Mouse (Mus musculus) lung, embryonic 16.5 days (tissue): ENCODE results near the gene Asb2. TPM values are rescaled to one million over a fixed set of nuclear protein-coding genes. Genes with fewer than 3 reads are reported as not detected.

Experiments used
- ATAC-seq: fragments of 200-750 bp; cut with Nextera tagmentation; 2 replicates; pipeline ENCODE4 v1.8.0; 2017; ENCODE audit warnings: low read depth, mild to moderate bottlenecking, moderate library complexity
- H3K27ac ChIP-seq: fragments of 300-500 bp; sonication (generic); 2 replicates; pipeline ENCODE4 v1.5.1; 2014; ENCODE audit warnings: mild to moderate bottlenecking, control low read depth, low read length
- H3K27me3 ChIP-seq: fragments of 300-500 bp; sonication (generic); 2 replicates; pipeline ENCODE4 v1.6.1; 2014; ENCODE audit warnings: low read depth, low read length, mixed read lengths; ENCODE audit not compliant: control insufficient read depth, insufficient read depth
- H3K36me3 ChIP-seq: fragments of 300-500 bp; sonication (generic); 2 replicates; pipeline ENCODE4 v1.6.1; 2014; ENCODE audit warnings: low read length; ENCODE audit not compliant: control insufficient read depth, insufficient read depth
- H3K4me1 ChIP-seq: fragments of 300-500 bp; sonication (generic); replicated peaks from 2 replicates; pipeline ENCODE4 v1.6.1; 2014; ENCODE audit warnings: low read length, mixed read lengths; ENCODE audit not compliant: control insufficient read depth, insufficient read depth
- H3K4me2 ChIP-seq: fragments of 300-500 bp; sonication (generic); 2 replicates; pipeline ENCODE4 v1.6.1; 2014; ENCODE audit warnings: low read depth, low read length, control low read depth
- H3K4me3 ChIP-seq: fragments of 300-500 bp; sonication (generic); 2 replicates; pipeline ENCODE4 v1.5.1; 2014; ENCODE audit warnings: mild to moderate bottlenecking, low read length, control low read depth
- H3K9ac ChIP-seq: fragments of 300-500 bp; sonication (generic); 2 replicates; pipeline ENCODE4 v1.6.1; 2014; ENCODE audit warnings: low read length, control low read depth
- H3K9me3 ChIP-seq: fragments of 300-500 bp; sonication (generic); 2 replicates; pipeline ENCODE4 v1.6.1; 2016; ENCODE audit warnings: low read length; ENCODE audit not compliant: control insufficient read depth
- WGBS: fragments of 180-500 bp; shearing (Covaris S2); extraction: QIAGEN DNeasy Blood & Tissue Kit; methylation state at CpG from one replicate; pipeline ENCODE4 v1.1.7; 2014; 5-methylcytosine and 5-hydroxymethylcytosine counted together
- polyA plus RNA-seq: library from polyadenylated mRNA; unstranded; fragments of >200 nt; fragmentation: Nextera tagmentation; extraction: Ambion mirVana; gene quantifications from 2 replicates; pipeline ENCODE4 v1.2.1, GENCODE M21; 2015

Gene Asb2
- polyA plus RNA-seq, 1 experiment from 2014 or later = 8.4 TPM

- Histone ChIP-seq H3K27ac (no peak overlapping the region), H3K4me1 (no peaks in the 10 kb centered on the region), H3K4me2 (no peak overlapping the region), H3K27me3 (no peaks in the 10 kb centered on the region), H3K36me3 (no peaks in the 10 kb centered on the region), H3K9me3 (no peaks in the 10 kb centered on the region), H3K4me3 (no peak overlapping the region), H3K9ac (no peak overlapping the region)
- WGBS = 52% methylated on average over 6 of the region's 6 CpGs
- no peak for ATAC-seq
These were observed 82.8 kb downstream of the Asb2 start for GRCm38 (mm10) chr12:103273051-103273450.

GRCm38 (mm10) chr12:103272176-103272575, 83.6 kb downstream of the Asb2 start:
- H3K36me3 ChIP-seq = no peaks in the 10 kb centered on the region
- ATAC-seq = no peak
- no peaks in the 10 kb centered on the region for H3K4me1 ChIP-seq
- no peak overlapping the region for H3K9ac ChIP-seq
- H3K4me2 ChIP-seq = no peak overlapping the region
- H3K9me3 ChIP-seq = no peaks in the 10 kb centered on the region
- 85% methylated on average over 3 of the region's 3 CpGs for WGBS
- H3K27ac ChIP-seq = no peak overlapping the region
- H3K4me3 ChIP-seq = no peak overlapping the region
- H3K27me3 ChIP-seq = no peaks in the 10 kb centered on the region

Other genes with a start within 250 kb of the Asb2 start
- 0.23 and 0.25 TPM in 2 replicates for gene Prima1, start 113.9 kb downstream of the Asb2 start, polyA plus RNA-seq
- gene Fam181a, start 45.0 kb downstream of the Asb2 start, polyA plus RNA-seq = 0.43 TPM in 1 of 2 replicates, not detected in the other
- gene Otub2, start 32.7 kb upstream of the Asb2 start, polyA plus RNA-seq = 7.2 and 8.2 TPM in 2 replicates
- 0.30 TPM in 1 of 2 replicates, not detected in the other for gene 9330161L09Rik, start 51.8 kb upstream of the Asb2 start, polyA plus RNA-seq
- gene Ddx24, start 69.8 kb upstream of the Asb2 start, polyA plus RNA-seq = 82.1 and 90.0 TPM in 2 replicates
- 55.8 and 60.2 TPM in 2 replicates for gene Ifi27, start 78.2 kb upstream of the Asb2 start, polyA plus RNA-seq
- 6.9 and 11.5 TPM in 2 replicates for gene Ifi27l2a, start 87.7 kb upstream of the Asb2 start, polyA plus RNA-seq
- gene Ifi27l2b, start 101.2 kb upstream of the Asb2 start, polyA plus RNA-seq = not detected in 2 replicates
- gene Ppp4r4, start 176.3 kb upstream of the Asb2 start, polyA plus RNA-seq = 2.2 and 3.5 TPM in 2 replicates